Mouse (Mus musculus): Measurements from ENCODE around the gene Abcb8. TPM values are rescaled to one million over a fixed set of nuclear protein-coding genes. Genes with fewer than 3 reads are reported as not detected.

Abcb8 gene
- polyA plus RNA-seq, 1 experiment from 2014 or later = 62.7 TPM

Other genes starting within 250 kb of the Abcb8 start
- gene Nupl2, start 228.7 kb upstream of the Abcb8 start, polyA plus RNA-seq (2016; fragmentation: Nextera tagmentation; extraction: Ambion mirVana) = 15.5 and 18.3 TPM in 2 replicates
- 28.8 and 32.2 TPM in 2 replicates for gene Kcnh2, start 42.1 kb upstream of the Abcb8 start, polyA plus RNA-seq (2016; fragmentation: Nextera tagmentation; extraction: Ambion mirVana)
- gene Nos3, start 28.9 kb upstream of the Abcb8 start, polyA plus RNA-seq (2016; fragmentation: Nextera tagmentation; extraction: Ambion mirVana) = 23.2 and 40.8 TPM in 2 replicates
- 1.2 and 2.3 TPM in 2 replicates for gene Atg9b, start 1.5 kb upstream of the Abcb8 start, polyA plus RNA-seq (2016; fragmentation: Nextera tagmentation; extraction: Ambion mirVana)
- gene Asic3, start 19.7 kb downstream of the Abcb8 start, polyA plus RNA-seq (2016; fragmentation: Nextera tagmentation; extraction: Ambion mirVana) = 0.11 TPM in 1 of 2 replicates, not detected in the other
- 33.9 and 37.4 TPM in 2 replicates for gene Cdk5, start 29.9 kb downstream of the Abcb8 start, polyA plus RNA-seq (2016; fragmentation: Nextera tagmentation; extraction: Ambion mirVana)
- gene Slc4a2, start 30.2 kb downstream of the Abcb8 start, polyA plus RNA-seq (2016; fragmentation: Nextera tagmentation; extraction: Ambion mirVana) = 33.2 and 36.0 TPM in 2 replicates
- gene Fastk, start 51.6 kb downstream of the Abcb8 start, polyA plus RNA-seq (2016; fragmentation: Nextera tagmentation; extraction: Ambion mirVana) = 156 and 197 TPM in 2 replicates
- 21.3 and 22.3 TPM in 2 replicates for gene Tmub1, start 54.2 kb downstream of the Abcb8 start, polyA plus RNA-seq (2016; fragmentation: Nextera tagmentation; extraction: Ambion mirVana)
- gene Agap3, start 58.5 kb downstream of the Abcb8 start, polyA plus RNA-seq (2016; fragmentation: Nextera tagmentation; extraction: Ambion mirVana) = 20.1 and 30.1 TPM in 2 replicates
- 0.06 TPM in 1 of 2 replicates, not detected in the other for gene Gbx1, start 133.5 kb downstream of the Abcb8 start, polyA plus RNA-seq (2016; fragmentation: Nextera tagmentation; extraction: Ambion mirVana)
- 1.6 and 3.3 TPM in 2 replicates for gene Asb10, start 147.3 kb downstream of the Abcb8 start, polyA plus RNA-seq (2016; fragmentation: Nextera tagmentation; extraction: Ambion mirVana)
- 0.06 and 0.09 TPM in 2 replicates for gene 4931409K22Rik, start 163.1 kb downstream of the Abcb8 start, polyA plus RNA-seq (2016; fragmentation: Nextera tagmentation; extraction: Ambion mirVana)
- gene Abcf2, start 183.8 kb downstream of the Abcb8 start, polyA plus RNA-seq (2016; fragmentation: Nextera tagmentation; extraction: Ambion mirVana) = 107 and 126 TPM in 2 replicates
- gene Chpf2, start 193.1 kb downstream of the Abcb8 start, polyA plus RNA-seq (2016; fragmentation: Nextera tagmentation; extraction: Ambion mirVana) = 19.1 and 22.8 TPM in 2 replicates
- gene Smarcd3, start 230.7 kb downstream of the Abcb8 start, polyA plus RNA-seq (2016; fragmentation: Nextera tagmentation; extraction: Ambion mirVana) = 73.7 and 92.1 TPM in 2 replicates

Data from heart, embryonic 10.5 days (tissue).